Mouse (Mus musculus) monocyte, adult 59 days (primary cell): ENCODE measurements around the gene Tmprss11c. TPM values are rescaled to one million over a fixed set of nuclear protein-coding genes. Genes with fewer than 3 reads are reported as not detected.

Experiments
- total RNA-seq, 2 experiments: library from RNA; stranded (reverse); gene quantifications; one replicate each; pipeline ENCODE4 v1.2.4; 2023

Tmprss11c gene
- total RNA-seq = not detected

GRCm38 (mm10) chr5:86289208-86289607 lies at the start of gene Tmprss11c:
Gene Tmprss11c, minus strand, starts transcription at chr5:86289308.

GRCm38 (mm10) chr5:86197801-86198200 lies 91.3 kb downstream of the Tmprss11c start, which contains the start of gene Gnrhr:
Gene Gnrhr, minus strand, starts transcription at chr5:86197901.

Other genes starting within 250 kb of the Tmprss11c start
- 10 to 100 TPM in 1 of 2 experiments, 1 to 10 TPM in 1; 9.7 to 12.1 TPM for gene Cenpc1, start 223.7 kb downstream of the Tmprss11c start, total RNA-seq
- gene Stap1, start 217.6 kb downstream of the Tmprss11c start, total RNA-seq = 10 to 100 TPM; 90.8 to 92.3 TPM
- 10 to 100 TPM; 17.8 TPM for gene Uba6, start 116.5 kb downstream of the Tmprss11c start, total RNA-seq
- gene Gnrhr, start 91.4 kb downstream of the Tmprss11c start, total RNA-seq = not detected
- gene Tmprss11d, start 84.1 kb upstream of the Tmprss11c start, total RNA-seq = not detected
- gene Tmprss11a, start 179.7 kb upstream of the Tmprss11c start, total RNA-seq = not detected
- not detected for gene Tmprss11g, start 229.3 kb upstream of the Tmprss11c start, total RNA-seq